Mouse (Mus musculus): ENCODE results near the gene Slc2a1. TPM values are rescaled to one million over a fixed set of nuclear protein-coding genes. Genes with fewer than 3 reads are reported as not detected.

Slc2a1 gene
- polyA plus RNA-seq, 1 experiment from 2014 or later, result 113 TPM

DNA sequence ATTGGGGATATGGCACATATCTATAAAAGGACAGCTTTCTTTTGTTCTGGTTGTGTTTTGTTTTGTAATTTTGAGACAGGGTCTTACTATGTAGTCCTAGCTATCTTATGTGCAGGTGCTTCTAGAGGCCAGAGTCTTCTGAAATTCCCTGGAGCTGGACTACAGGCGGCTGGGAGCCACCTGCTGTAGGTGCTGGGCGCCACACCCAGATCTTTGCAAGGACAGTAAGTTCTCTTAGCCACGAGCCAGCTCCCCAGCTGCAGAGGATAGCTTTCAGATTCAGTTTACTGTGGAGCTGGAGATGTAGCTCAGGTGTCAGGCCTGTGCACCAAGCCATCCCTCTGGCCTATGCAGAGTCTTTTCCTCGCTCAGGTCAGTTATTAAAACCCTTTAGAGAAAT, 58.6 kb downstream of the Slc2a1 start:
- no peak for ATAC-seq (ENCODE audit: low FRiP score)

DNA sequence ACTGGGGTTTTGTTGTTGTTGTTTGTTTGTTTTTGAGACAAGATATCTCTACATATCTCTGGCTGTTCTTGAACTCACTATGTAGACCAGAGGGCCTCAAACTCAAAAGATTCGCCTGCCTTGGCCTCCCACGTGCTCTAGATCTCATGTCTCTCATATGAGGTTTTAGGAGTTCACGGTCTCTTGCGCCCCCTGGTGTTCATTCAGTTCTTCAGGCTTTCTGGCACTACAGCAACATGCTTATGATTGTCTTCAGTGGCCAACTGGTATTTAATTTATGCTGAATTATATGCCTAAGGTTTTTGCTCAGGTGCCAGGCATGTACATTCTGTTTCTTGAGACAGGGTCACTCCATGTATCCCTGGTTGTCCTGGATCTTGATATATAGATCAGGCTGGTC, 59.2 kb downstream of the Slc2a1 start:
- ATAC-seq (ENCODE audit: low FRiP score), result 0 out of 2 replicates have a peak, but pooled peaks have one; percentile 51
- no peak overlapping the region for H3K27ac ChIP-seq
- H3K4me3 ChIP-seq (replicated peaks), result no peak overlapping the region
- WGBS, result 5% methylated on average over 4 of the region's 4 CpGs
- H3K9ac ChIP-seq, result no peak overlapping the region
- H3K4me1 ChIP-seq, result peaks cover 12% of the 10 kb centered on the region
- H3K36me3 ChIP-seq (replicated peaks), result peaks cover 27% of the 10 kb centered on the region
- no peak overlapping the region for H3K4me2 ChIP-seq
- no peaks in the 10 kb centered on the region for H3K27me3 ChIP-seq
- no peaks in the 10 kb centered on the region for H3K9me3 ChIP-seq

More for the DNA sequence above, 58.6 kb downstream of the Slc2a1 start:
- Histone ChIP-seq H3K4me2 (no peak overlapping the region), H3K4me1 (peaks cover 6% of the 10 kb centered on the region), H3K36me3 (replicated peaks) (peaks cover 27% of the 10 kb centered on the region), H3K4me3 (replicated peaks) (no peak overlapping the region), H3K9me3 (no peaks in the 10 kb centered on the region), H3K9ac (no peak overlapping the region), H3K27me3 (no peaks in the 10 kb centered on the region), H3K27ac (no peak overlapping the region)
- WGBS, result 89% methylated on average over 4 of the region's 4 CpGs

DNA sequence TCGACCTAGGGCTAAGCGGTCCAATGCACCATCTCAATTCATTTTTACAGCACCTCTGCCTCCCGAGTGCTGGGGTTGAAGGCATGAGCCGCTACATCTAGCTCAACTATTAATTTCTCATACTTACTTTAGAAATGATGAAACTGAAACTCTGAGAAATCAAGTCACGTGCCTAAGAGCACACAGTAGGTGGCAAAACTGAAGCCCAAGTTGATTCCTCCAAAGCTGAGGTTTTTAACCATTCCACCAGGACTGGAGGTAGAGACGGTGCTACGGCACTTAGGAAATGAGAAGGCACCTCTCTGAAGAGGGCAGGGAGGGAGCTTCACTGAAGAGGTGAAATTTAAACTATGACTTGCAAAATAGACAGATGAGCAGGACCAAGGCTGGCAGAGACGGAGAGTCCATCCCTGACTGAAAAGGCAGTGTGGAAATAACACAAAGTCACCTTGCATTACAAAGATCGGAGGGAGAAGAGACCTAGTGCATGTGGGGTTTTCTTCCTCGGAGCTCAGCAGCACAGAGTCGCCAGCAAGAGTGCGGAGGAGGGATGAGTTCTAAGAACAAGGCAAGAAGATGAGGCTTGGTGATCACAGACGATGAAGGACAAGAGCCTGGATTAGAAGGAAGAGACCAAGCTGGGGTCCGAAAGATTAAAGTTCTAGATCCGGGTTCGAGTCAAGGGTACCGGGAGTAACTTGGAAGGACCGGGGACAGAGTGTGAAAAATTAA, 64.6 kb downstream of the Slc2a1 start:
- Histone ChIP-seq H3K4me3 (replicated peaks) (peak overlapping the region; percentile 81), H3K4me1 (peaks cover 19% of the 10 kb centered on the region), H3K27me3 (0 out of 2 replicates have a peak, but pooled peaks cover 6% of the 10 kb centered on the region), H3K27ac (no peak overlapping the region), H3K9ac (peak overlapping the region; percentile 87), H3K9me3 (no peaks in the 10 kb centered on the region), H3K4me2 (peak overlapping the region; percentile 81), H3K36me3 (replicated peaks) (peaks cover 27% of the 10 kb centered on the region)
- no peak for ATAC-seq (ENCODE audit: low FRiP score)
- 48% methylated on average over 18 of the region's 18 CpGs for WGBS

DNA sequence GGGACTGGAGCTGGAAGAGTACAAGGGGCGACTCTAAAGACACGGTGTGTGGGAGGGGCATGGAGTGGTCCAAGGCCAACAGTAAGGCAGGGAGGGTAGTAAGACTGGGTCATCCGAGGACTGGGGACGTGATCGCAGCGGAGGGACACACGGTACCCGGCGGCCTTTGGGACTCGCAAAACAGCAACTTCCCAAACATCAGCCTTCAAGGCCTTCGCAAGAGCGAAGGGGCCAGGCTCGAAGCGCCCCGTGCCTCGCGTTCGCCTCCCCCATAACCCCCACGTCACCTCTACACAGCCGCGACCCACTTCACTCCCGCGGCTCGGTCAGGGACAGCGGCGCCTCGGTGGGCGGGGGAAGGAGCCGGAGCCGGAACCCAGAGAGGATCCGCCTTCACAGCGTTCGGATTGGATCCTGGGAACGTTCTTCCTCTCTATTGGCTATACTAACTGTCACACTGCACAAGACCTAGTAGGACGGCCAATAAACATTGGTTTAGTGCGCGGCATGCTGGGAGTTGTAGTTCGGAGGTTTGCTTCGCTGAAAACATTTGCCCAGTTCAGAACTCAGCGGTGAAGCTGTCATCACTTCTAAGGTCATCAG, 65.4 kb downstream of the Slc2a1 start, which contains the start of gene Zfp691:
TSS of gene Zfp691 (minus strand) at position 345 of the 603 bp plus-strand sequence.
- peak; percentile 100 for ATAC-seq (ENCODE audit: low FRiP score)
- Histone ChIP-seq H3K27ac (peak within 1 kb of the TSS; percentile 46; the same call in 1 of the 2 replicates), H3K9me3 (no peaks in the 10 kb centered on the region), H3K27me3 (0 out of 2 replicates have a peak, but pooled peaks cover 6% of the 10 kb centered on the region), H3K9ac (peak within 1 kb of the TSS; percentile 87), H3K36me3 (replicated peaks) (peaks cover 18% of the 10 kb centered on the region), H3K4me3 (replicated peaks) (peak within 1 kb of the TSS; percentile 81), H3K4me2 (peak within 1 kb of the TSS; percentile 81), H3K4me1 (peaks cover 19% of the 10 kb centered on the region)
- WGBS, result under 1% methylated on average over 40 of the region's 40 CpGs

DNA sequence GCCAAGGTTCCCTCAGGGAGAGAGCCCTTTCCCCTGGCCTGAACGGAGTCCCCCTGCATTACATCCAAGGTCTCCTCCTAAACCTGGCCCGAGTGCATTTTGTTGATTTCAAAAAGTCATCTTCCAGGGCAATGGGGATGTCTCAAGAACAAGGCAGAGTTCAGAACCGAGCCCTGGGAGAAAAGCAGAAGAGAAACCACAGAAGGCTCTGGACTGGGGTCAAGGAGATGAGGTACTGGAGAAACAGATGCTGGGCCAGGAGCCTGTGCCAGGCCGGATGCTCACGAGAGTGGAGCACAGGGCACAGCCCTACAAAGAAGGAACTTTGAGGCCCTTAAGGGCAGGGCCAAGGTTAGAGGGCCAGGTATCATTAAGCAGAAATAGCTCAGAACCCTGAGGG, 69.2 kb downstream of the Slc2a1 start:
- no peak for ATAC-seq (ENCODE audit: low FRiP score)
- Histone ChIP-seq H3K27me3 (0 out of 2 replicates have a peak, but pooled peaks cover 6% of the 10 kb centered on the region), H3K4me3 (replicated peaks) (no peak overlapping the region), H3K36me3 (replicated peaks) (no peaks in the 10 kb centered on the region), H3K4me2 (no peak overlapping the region), H3K4me1 (peaks cover 7% of the 10 kb centered on the region), H3K9ac (no peak overlapping the region), H3K9me3 (no peaks in the 10 kb centered on the region), H3K27ac (no peak overlapping the region)
- WGBS, result 74% methylated on average over 5 of the region's 5 CpGs

DNA sequence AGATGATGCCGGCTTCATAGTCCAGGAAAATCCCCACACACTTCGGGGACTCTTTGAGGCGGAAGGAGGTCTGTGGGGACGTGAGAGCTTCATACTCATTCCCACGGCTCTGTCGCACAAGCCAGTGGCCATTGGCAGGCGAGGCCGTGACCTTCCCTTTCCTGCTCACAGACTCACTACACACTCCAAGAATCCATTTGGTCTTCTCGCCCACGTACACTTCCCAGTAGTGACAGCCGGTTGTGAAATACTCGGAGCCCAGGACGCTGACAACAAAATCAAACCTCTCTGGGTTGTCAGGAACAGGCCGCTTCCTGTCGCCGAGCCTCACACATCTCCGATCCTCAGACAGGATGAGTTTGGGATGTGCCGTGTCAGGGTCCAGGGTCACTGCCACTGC, 69.8 kb downstream of the Slc2a1 start:
- no peak overlapping the region for H3K4me3 ChIP-seq (replicated peaks)
- no peak overlapping the region for H3K4me2 ChIP-seq
- H3K4me1 ChIP-seq, result peaks cover under 1% of the 10 kb centered on the region
- H3K27me3 ChIP-seq, result 0 out of 2 replicates have a peak, but pooled peaks cover 6% of the 10 kb centered on the region
- no peaks in the 10 kb centered on the region for H3K9me3 ChIP-seq
- ATAC-seq (ENCODE audit: low FRiP score), result no peak
- 84% methylated on average over 18 of the region's 18 CpGs for WGBS
- no peaks in the 10 kb centered on the region for H3K36me3 ChIP-seq (replicated peaks)
- no peak overlapping the region for H3K9ac ChIP-seq
- no peak overlapping the region for H3K27ac ChIP-seq

DNA sequence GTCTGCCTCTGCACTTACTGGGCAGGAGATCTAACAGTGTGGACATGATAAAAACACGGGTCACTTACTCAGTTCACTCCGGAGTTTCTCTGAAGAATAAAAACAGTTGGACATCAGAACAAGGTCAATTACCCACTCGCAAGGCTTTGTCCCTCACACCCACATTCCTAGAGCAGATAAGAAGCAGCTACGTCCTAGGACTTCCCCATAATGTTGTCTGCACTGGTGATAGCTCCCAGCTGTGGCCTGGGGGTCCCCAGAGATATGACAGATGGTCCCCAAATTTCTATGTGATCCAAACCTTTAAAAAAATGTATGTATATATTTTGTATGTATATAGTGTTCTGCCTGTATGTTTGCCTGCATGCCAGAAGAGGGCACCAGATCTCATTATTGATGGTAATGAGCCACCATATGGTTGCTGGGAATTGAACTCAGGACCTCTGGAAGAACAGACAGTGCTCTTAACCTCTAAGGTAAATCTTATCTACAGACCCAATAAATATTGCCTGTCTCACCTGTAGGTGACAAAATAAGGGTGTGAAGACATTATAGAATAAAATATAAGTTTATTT, 71.7 kb downstream of the Slc2a1 start:
- 57% methylated on average over 4 of the region's 4 CpGs for WGBS
- no peaks in the 10 kb centered on the region for H3K4me1 ChIP-seq
- H3K9me3 ChIP-seq, result no peaks in the 10 kb centered on the region
- H3K36me3 ChIP-seq (replicated peaks), result no peaks in the 10 kb centered on the region
- no peak overlapping the region for H3K4me3 ChIP-seq (replicated peaks)
- no peak overlapping the region for H3K9ac ChIP-seq
- ATAC-seq (ENCODE audit: low FRiP score), result no peak
- H3K27me3 ChIP-seq, result 0 out of 2 replicates have a peak, but pooled peaks cover 6% of the 10 kb centered on the region
- H3K27ac ChIP-seq, result no peak overlapping the region
- no peak overlapping the region for H3K4me2 ChIP-seq

DNA sequence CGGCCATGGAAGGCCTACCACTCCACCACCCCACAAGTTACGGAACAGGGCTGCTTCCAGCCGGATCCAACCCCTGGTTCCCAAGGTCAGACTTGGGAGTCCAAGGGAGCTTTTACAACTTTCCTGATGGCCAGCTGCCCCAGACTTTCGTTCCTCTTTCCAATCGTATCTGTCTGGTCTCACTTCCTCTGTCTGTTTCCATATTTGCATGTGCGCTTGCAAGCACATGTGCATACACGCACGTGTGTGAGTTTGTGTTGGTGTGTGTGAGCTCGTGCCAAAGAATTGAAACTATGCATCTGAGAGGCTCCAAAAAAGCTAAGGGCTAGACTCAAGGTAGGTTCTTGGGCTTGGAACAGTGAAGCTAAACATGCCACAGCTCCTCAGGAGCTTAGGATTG, 72.9 kb downstream of the Slc2a1 start:
- Histone ChIP-seq H3K4me1 (no peaks in the 10 kb centered on the region), H3K4me2 (no peak overlapping the region), H3K9me3 (no peaks in the 10 kb centered on the region), H3K9ac (no peak overlapping the region), H3K4me3 (replicated peaks) (no peak overlapping the region), H3K36me3 (replicated peaks) (no peaks in the 10 kb centered on the region), H3K27me3 (0 out of 2 replicates have a peak, but pooled peaks cover 11% of the 10 kb centered on the region), H3K27ac (no peak overlapping the region)
- ATAC-seq (ENCODE audit: low FRiP score), result no peak
- WGBS, result 94% methylated on average over 9 of the region's 9 CpGs

DNA sequence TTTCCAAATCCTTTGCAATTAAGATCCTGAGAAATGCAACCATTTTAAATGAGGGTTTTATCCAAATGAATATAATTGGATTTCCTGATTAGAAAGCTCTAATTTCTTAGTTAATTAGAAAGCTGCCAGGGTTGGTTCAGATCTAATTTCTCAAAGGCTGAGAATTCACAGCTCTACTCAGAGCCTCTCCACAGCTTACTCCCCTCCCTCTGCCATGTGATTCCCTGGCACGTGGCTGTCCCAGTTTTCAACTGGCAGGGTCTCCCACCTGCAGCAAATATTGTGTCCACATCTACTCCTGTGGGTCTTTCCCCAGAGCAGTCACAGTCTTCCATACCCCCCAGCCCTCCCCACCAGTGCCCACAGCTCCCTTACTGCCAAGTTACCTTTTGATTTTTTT, 75.0 kb downstream of the Slc2a1 start:
- no peak overlapping the region for H3K9ac ChIP-seq
- H3K4me1 ChIP-seq, result no peaks in the 10 kb centered on the region
- 0 out of 2 replicates have a peak, but pooled peaks cover 5% of the 10 kb centered on the region for H3K27me3 ChIP-seq
- no peaks in the 10 kb centered on the region for H3K36me3 ChIP-seq (replicated peaks)
- ATAC-seq (ENCODE audit: low FRiP score), result no peak
- H3K4me2 ChIP-seq, result no peak overlapping the region
- no peaks in the 10 kb centered on the region for H3K9me3 ChIP-seq
- 50% methylated on average over 1 of the region's 1 CpGs for WGBS
- H3K4me3 ChIP-seq (replicated peaks), result no peak overlapping the region
- no peak overlapping the region for H3K27ac ChIP-seq

DNA sequence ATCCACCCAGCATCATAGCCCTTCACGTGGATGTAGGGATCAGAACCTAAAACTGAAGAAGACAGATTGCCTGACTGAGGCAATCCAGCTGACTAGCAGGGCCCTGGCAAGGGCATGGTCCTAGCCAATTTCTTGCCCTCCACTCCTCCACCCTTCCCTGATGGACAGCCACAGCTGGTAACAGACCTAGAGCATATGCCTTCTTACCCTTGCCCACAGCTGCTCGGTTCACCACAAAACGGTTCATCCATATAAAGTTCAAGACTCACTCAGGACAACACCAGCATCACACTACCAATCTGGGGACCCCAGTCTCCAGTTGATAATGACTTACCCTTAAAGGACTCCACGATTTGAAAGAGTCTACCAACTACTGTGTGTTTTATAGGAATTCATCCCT, 77.3 kb downstream of the Slc2a1 start:
- H3K27me3 ChIP-seq, result 0 out of 2 replicates have a peak, but pooled peaks cover 5% of the 10 kb centered on the region
- no peaks in the 10 kb centered on the region for H3K9me3 ChIP-seq
- no peaks in the 10 kb centered on the region; the same call in 1 of the 2 replicates for H3K4me1 ChIP-seq
- no peak overlapping the region for H3K4me3 ChIP-seq (replicated peaks)
- WGBS, result 83% methylated on average over 4 of the region's 4 CpGs
- ATAC-seq (ENCODE audit: low FRiP score), result no peak
- no peak overlapping the region for H3K4me2 ChIP-seq
- H3K27ac ChIP-seq, result no peak overlapping the region
- no peak overlapping the region for H3K9ac ChIP-seq
- no peaks in the 10 kb centered on the region for H3K36me3 ChIP-seq (replicated peaks)
